Mouse (Mus musculus) neural tube, embryonic 11.5 days (tissue): ENCODE data around the gene Gm7030. TPM values are rescaled to one million over a fixed set of nuclear protein-coding genes. Genes with fewer than 3 reads are reported as not detected.
A peak's percentile ranks its signal among the peaks of the same experiment; 100 is the strongest.
"Not testable (repeated sequence)": the region's sequence is repeated elsewhere in the genome, so short reads cannot be mapped to it uniquely, and the experiment has no call there.

Source experiments
- ATAC-seq: fragments of 200-750 bp; cut with Nextera tagmentation; 2 replicates; pipeline ENCODE4 v1.8.0; 2017; ENCODE audit warnings: moderate number of reproducible peaks, mild to moderate bottlenecking, moderate TSS enrichment, moderate library complexity; ENCODE audit not compliant: insufficient read depth, low FRiP score, low TSS enrichment
- DNase-seq: peaks from one replicate; pipeline ENCODE4 v3.0.0-alpha.2; 2015; ENCODE audit warnings: low spot score
- H3K27ac ChIP-seq: fragments of 300-500 bp; sonication (generic); 2 replicates; pipeline ENCODE4 v1.5.1; 2014; ENCODE audit warnings: low read depth, mild to moderate bottlenecking, low read length
- H3K27me3 ChIP-seq: fragments of 300-500 bp; sonication (generic); 2 replicates; pipeline ENCODE4 v1.6.1; 2014; ENCODE audit warnings: mild to moderate bottlenecking, low read length, mixed read lengths; ENCODE audit not compliant: control insufficient read depth, insufficient read depth
- H3K36me3 ChIP-seq: fragments of 300-500 bp; sonication (generic); 2 replicates; pipeline ENCODE4 v1.6.1; 2014; ENCODE audit warnings: mild to moderate bottlenecking, low read length, moderate library complexity, mixed read lengths; ENCODE audit not compliant: control insufficient read depth, insufficient read depth
- H3K4me1 ChIP-seq: fragments of 300-500 bp; sonication (generic); 2 replicates; pipeline ENCODE4 v1.6.1; 2014; ENCODE audit warnings: low read length, mixed read lengths; ENCODE audit not compliant: control insufficient read depth, insufficient read depth
- H3K4me2 ChIP-seq: fragments of 300-500 bp; sonication (generic); 2 replicates; pipeline ENCODE4 v1.6.1; 2014; ENCODE audit warnings: low read depth, mild to moderate bottlenecking, moderate library complexity
- H3K4me3 ChIP-seq: fragments of 300-500 bp; sonication (generic); 2 replicates; pipeline ENCODE4 v1.5.1; 2014; ENCODE audit warnings: low read depth, low read length
- H3K9ac ChIP-seq: fragments of 300-500 bp; sonication (generic); 2 replicates; pipeline ENCODE4 v1.6.1; 2014; ENCODE audit warnings: mild to moderate bottlenecking, low read length
- H3K9me3 ChIP-seq: fragments of 300-500 bp; sonication (generic); 2 replicates; pipeline ENCODE4 v1.6.1; 2016; ENCODE audit warnings: low read length; ENCODE audit not compliant: control insufficient read depth
- WGBS: fragments of 180-500 bp; shearing (Covaris S2); extraction: QIAGEN DNeasy Blood & Tissue Kit; methylation state at CpG from one replicate; pipeline ENCODE4 v1.1.7; 2014; 5-methylcytosine and 5-hydroxymethylcytosine counted together
- polyA plus RNA-seq: library from polyadenylated mRNA; unstranded; fragments of >200 nt; fragmentation: Nextera tagmentation; extraction: Ambion mirVana; gene quantifications from 2 replicates; pipeline ENCODE4 v1.2.1, GENCODE M21; 2014

Gene Gm7030
- polyA plus RNA-seq, 1 experiment from 2014 or later = not detected

DNA sequence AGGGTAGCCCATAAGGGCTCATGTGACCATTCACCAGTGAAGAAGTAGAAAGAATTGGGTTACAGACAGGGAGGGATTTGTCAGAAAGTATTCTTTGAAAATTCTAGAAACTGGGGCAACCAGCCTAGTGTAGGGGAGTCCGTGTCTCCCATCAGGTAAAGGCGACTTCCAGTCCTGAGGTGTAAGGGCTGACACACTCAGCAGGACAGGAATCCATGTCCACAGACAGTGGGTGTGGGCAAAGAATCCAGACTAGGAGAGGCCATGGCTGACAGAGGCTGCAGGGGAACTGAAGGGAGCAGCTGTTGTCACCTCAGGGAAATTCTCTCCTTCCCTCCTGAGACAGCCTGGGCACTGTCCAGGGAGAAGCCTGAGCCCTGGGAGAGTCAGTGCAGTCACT, 37.7 kb upstream of the Gm7030 start:
- DNase-seq, H3K9me3 ChIP-seq, H3K36me3 ChIP-seq, H3K27ac ChIP-seq, H3K4me1 ChIP-seq, H3K4me3 ChIP-seq, H3K9ac ChIP-seq, ATAC-seq, H3K4me2 ChIP-seq: not testable (repeated sequence)
- peaks cover 76% of the 10 kb centered on the region for H3K27me3 ChIP-seq
- WGBS = 9% methylated on average over 2 of the region's 2 CpGs

DNA sequence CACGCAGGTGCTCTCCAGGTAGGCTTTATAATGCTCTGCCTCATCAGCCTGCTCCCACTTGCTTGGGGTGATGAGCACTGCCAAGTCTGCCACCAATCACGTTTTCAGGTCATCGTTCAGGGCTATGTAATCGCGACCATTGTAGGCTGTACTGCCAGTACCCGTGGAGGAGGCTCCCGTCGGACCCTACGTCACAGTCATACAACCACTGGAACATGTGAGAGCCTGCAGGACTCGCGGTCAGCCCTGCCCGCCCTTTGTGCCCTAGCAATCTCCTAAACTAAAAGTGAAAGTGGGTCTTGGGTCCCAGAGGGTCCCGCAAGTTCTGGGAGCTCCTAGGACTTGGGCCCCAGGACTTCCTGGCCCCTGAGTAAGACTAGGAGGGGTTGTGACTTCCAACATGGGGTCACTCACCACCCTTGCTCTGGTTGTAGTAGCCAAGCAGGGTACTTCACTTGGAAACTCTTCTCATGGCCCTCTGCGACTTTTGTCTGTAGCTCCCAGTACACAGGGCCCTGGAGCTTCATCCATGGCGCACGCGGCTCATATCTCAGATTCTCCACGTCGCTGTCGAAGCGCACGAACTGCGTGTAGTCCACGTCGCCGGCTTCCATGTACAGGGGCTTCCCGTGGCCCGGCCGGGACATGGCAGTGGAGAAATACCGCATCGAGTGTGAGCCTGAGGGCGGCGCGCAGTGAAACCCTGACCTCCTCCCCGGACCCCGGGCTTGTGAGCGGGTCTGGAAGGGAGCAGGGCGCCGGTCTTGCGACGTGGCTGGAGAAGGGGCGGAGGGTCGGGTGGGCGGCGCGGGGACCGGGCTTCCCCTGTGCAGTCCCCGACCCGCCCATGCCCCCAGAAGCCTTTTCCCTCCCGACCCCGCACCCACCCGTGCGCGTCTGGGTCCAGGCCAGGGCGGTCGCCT, 32.2 kb upstream of the Gm7030 start:
- 1% methylated on average over 46 of the region's 56 CpGs for WGBS
- peak; percentile 20 for DNase-seq
- H3K4me2 ChIP-seq = no peak overlapping the region
- no peak overlapping the region for H3K9ac ChIP-seq
- ATAC-seq = no peak
- no peak overlapping the region for H3K4me3 ChIP-seq
- no peaks in the 10 kb centered on the region for H3K9me3 ChIP-seq
- H3K27me3 ChIP-seq = peaks cover 69% of the 10 kb centered on the region
- no peaks in the 10 kb centered on the region for H3K36me3 ChIP-seq
- no peaks in the 10 kb centered on the region for H3K4me1 ChIP-seq
- no peak overlapping the region for H3K27ac ChIP-seq

GRCm38 (mm10) chr17:36158264-36158663, 29.0 kb upstream of the Gm7030 start:
- not testable (repeated sequence) for H3K4me3 ChIP-seq, H3K4me2 ChIP-seq, H3K4me1 ChIP-seq, H3K9ac ChIP-seq, DNase-seq, H3K9me3 ChIP-seq, H3K36me3 ChIP-seq, H3K27ac ChIP-seq, ATAC-seq
- peaks cover 52% of the 10 kb centered on the region for H3K27me3 ChIP-seq
- 10% methylated on average over 11 of the region's 11 CpGs for WGBS

DNA sequence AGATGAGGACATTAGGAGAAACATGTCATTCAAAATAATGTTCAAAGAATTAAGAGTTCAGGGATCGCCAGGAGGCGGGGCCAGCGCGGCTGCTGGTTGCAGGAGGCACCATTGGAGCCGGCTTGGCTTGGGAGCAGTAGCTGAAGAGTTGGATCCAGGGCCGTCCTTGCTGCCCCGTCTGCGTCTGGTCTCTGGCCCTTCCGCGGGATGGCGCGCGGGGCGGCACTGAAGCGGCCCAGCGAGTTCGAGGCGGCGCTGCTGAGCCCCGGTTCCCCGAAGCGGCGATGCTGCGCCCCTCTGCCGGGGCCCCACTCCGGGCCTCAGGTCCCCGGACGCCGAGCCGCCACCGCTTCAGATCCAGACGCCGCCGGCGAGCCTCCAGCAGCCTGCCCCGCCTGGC, 28.6 kb upstream of the Gm7030 start:
- H3K27ac ChIP-seq, H3K4me1 ChIP-seq, H3K9ac ChIP-seq, H3K9me3 ChIP-seq, ATAC-seq, H3K36me3 ChIP-seq: not testable (repeated sequence)
- peak; percentile 18 for DNase-seq
- Histone ChIP-seq H3K4me2 (peak overlapping the region; percentile 26), H3K4me3 (0 out of 2 replicates have a peak overlapping the region, but pooled peaks have one; percentile 18), H3K27me3 (peaks cover 49% of the 10 kb centered on the region)
- WGBS = 1% methylated on average over 33 of the region's 36 CpGs

GRCm38 (mm10) chr17:36154271-36155149, 25.3 kb upstream of the Gm7030 start:
- Histone ChIP-seq H3K27ac (no peak overlapping the region), H3K27me3 (peaks cover 24% of the 10 kb centered on the region), H3K9me3 (no peaks in the 10 kb centered on the region), H3K9ac (no peak overlapping the region), H3K4me2 (no peak overlapping the region), H3K4me1 (no peaks in the 10 kb centered on the region), H3K4me3 (no peak overlapping the region), H3K36me3 (no peaks in the 10 kb centered on the region)
- DNase-seq (no peak), ATAC-seq (no peak)
- 14% methylated on average over 3 of the region's 3 CpGs for WGBS

- not testable (repeated sequence) for DNase-seq, H3K4me3 ChIP-seq, H3K4me2 ChIP-seq, H3K4me1 ChIP-seq, H3K9ac ChIP-seq, ATAC-seq, H3K36me3 ChIP-seq, H3K9me3 ChIP-seq, H3K27ac ChIP-seq
- 49% methylated on average over 4 of the region's 4 CpGs for WGBS
- peaks cover 18% of the 10 kb centered on the region for H3K27me3 ChIP-seq
Observed at GRCm38 (mm10) chr17:36151200-36151599, 22.0 kb upstream of the Gm7030 start.

GRCm38 (mm10) chr17:36148468-36148867, 19.2 kb upstream of the Gm7030 start:
- H3K9ac ChIP-seq, H3K36me3 ChIP-seq, H3K4me3 ChIP-seq, H3K4me2 ChIP-seq, ATAC-seq, H3K9me3 ChIP-seq, H3K27ac ChIP-seq, DNase-seq, H3K4me1 ChIP-seq: not testable (repeated sequence)
- peaks cover 28% of the 10 kb centered on the region for H3K27me3 ChIP-seq
- 75% methylated on average over 5 of the region's 5 CpGs for WGBS

- ATAC-seq, H3K9ac ChIP-seq, H3K4me3 ChIP-seq, H3K4me1 ChIP-seq, DNase-seq, H3K27ac ChIP-seq, H3K36me3 ChIP-seq, H3K4me2 ChIP-seq, H3K9me3 ChIP-seq: not testable (repeated sequence)
- H3K27me3 ChIP-seq = peaks cover 37% of the 10 kb centered on the region
- WGBS = 86% methylated on average over 1 of the region's 1 CpGs
Observed at GRCm38 (mm10) chr17:36146937-36147336, 17.7 kb upstream of the Gm7030 start.
